15 mouse cellular contexts compared by ENCODE assay signal in the genomic region with DNA sequence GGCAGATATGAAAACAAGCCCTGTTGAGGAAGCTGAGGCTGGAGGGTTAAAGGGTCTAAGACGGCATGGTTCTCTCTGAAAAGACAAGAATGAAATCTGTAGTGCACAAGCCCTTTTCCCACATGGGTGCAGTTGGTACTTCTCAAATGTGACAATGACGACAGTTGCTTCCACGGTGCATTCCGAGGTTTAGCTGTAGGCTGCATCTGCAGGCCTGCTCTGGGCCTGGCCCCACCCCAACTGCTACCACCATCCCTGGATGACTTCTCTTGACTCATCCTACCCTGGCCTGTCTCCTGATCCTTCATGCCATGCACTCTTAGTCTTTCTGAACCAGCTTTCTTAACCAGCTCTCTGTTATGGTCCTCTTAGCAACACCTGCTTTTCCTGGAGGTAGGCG. TPM values are rescaled to one million over a fixed set of nuclear protein-coding genes. Genes with fewer than 3 reads are reported as not detected.
"Had no signal": no experiment of that assay in that cellular context is flagged by ENCODE, and none has a peak within 500 bp of the region (broad histone marks: within the 10 kb centered on the region; RNA-seq: fewer than 3 reads in every experiment).

No protein-coding gene starts in this region.

- H3K9me3 ChIP-seq: midbrain, embryonic 10.5 days; midbrain, embryonic 12.5 days; midbrain, embryonic 15.5 days; neural tube, embryonic 12.5 days; stomach, embryonic 15.5 days had no signal

- H3K27me3 ChIP-seq: midbrain, embryonic 12.5 days; midbrain, embryonic 15.5 days; neural tube, embryonic 12.5 days; stomach, embryonic 15.5 days had no signal

- H3K9ac ChIP-seq: lung, embryonic 14.5 days; midbrain, embryonic 12.5 days; midbrain, embryonic 15.5 days; neural tube, embryonic 12.5 days; stomach, embryonic 15.5 days had no signal

- H3K4me2 ChIP-seq: lung, embryonic 14.5 days; midbrain, embryonic 12.5 days; midbrain, embryonic 15.5 days; neural tube, embryonic 12.5 days; stomach, embryonic 15.5 days had no signal

- ATAC-seq: midbrain, embryonic 15.5 days had no signal

- H3K27ac ChIP-seq: midbrain, embryonic 10.5 days; midbrain, embryonic 12.5 days; midbrain, embryonic 15.5 days; neural tube, embryonic 12.5 days; stomach, embryonic 15.5 days; stomach, postnatal 0 days had no signal

- H3K4me3 ChIP-seq: midbrain, embryonic 10.5 days; midbrain, embryonic 12.5 days; midbrain, embryonic 15.5 days; neural tube, embryonic 12.5 days; stomach, embryonic 15.5 days had no signal

- H3K36me3 ChIP-seq: midbrain, embryonic 10.5 days; midbrain, embryonic 12.5 days; midbrain, embryonic 15.5 days; neural tube, embryonic 12.5 days; stomach, embryonic 15.5 days had no signal

- DNase-seq: lung, adult 18-20 months; lung, embryonic 14.5 days; lung, postnatal 10 days; lung, postnatal 4 days; right cerebral cortex, postnatal 14 days; thymus, adult 2 months; thymus, postnatal 25 days; thymus, postnatal 4 days had no signal

RNA-seq across cellular contexts. Expression of gene Gfra1, which starts 22.9 kb away (rescaled TPM):
- total RNA-seq: neutrophil, adult 5-6 weeks had no signal
